Mouse (Mus musculus): ENCODE measurements around the gene Eps8l1. TPM values are rescaled to one million over a fixed set of nuclear protein-coding genes. Genes with fewer than 3 reads are reported as not detected.
"Not testable (repeated sequence)": the region's sequence is repeated elsewhere in the genome, so short reads cannot be mapped to it uniquely, and the experiment has no call there.

Gene Eps8l1
- polyA plus RNA-seq, 1 experiment, result 0.10 TPM

DNA sequence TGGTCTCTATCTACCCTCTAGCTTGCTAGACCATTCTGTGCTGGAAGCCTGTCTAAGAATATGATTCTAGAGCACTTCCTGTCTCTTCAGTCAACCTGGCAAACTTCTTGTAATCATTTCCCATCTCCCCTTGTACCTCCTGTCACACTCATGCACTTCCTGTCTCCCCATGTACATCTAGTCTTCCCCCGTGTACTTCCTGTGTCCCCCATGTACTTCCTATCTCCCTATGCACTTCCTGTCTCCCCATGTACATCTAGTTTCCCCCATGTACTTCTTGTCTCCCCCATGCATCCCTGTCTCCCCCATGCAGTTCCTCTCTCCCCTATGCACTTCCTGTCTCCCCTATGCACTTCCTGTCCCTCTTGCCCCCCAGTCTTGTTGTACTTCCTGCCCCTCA lies 58.0 kb downstream of the Eps8l1 start:
- TF ChIP-seq POLR2A (IDR thresholded peaks at IDR 0.05; ENCODE audit: control insufficient read depth, low read depth, low read length) (no peak), CTCF (IDR thresholded peaks at IDR 0.05; ENCODE audit: control insufficient read depth, insufficient read depth, insufficient replicate concordance, low read depth, low read length) (no peak)

DNA sequence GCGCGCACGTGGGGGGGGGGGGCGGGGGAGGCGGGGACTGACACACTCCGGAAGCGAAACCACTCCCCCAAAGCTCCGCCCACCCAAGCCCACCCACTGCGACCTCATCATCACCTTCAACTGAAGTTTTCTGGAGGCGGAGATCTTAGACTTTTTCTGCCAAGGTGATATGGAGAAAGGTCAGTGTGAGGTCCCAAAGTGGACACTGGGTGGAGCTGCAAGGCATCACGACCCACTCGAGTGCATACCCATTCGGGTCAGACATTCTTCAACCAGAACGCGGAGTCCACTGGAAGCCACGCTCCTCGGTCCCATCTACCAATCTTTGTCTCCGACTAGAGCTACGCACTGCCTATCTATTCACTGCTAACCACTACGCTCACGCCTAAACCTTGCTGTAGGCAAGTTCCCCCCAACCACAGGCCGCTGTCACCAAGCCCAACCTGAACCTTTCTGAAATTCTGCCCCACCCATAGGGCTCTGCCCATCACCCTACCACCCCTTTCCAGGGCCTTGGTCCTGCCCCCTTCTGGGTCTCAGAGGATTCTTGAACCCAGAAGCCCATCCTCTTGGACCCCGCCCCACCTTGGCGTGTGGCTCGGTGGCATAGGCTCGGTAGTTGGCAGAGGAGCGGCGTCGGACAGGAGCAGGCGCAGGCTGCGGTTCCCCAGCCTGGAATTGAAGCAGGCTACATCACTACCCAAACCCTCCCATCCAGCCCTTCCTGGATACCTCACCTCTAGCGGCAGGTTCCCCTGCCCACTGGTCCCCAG lies 60.9 kb downstream of the Eps8l1 start:
- peak overlapping the region; percentile 26; the same call in 1 of the 2 replicates for H3K27ac ChIP-seq (ENCODE audit: control insufficient read depth, insufficient read depth, low read depth, low read length)
- TF ChIP-seq POLR2A (IDR thresholded peaks at IDR 0.05; ENCODE audit: control insufficient read depth, low read depth, low read length), result no peak
- TF ChIP-seq CTCF (IDR thresholded peaks at IDR 0.05; ENCODE audit: control insufficient read depth, insufficient read depth, insufficient replicate concordance, low read depth, low read length), result no peak
- H3K4me1 ChIP-seq (ENCODE audit: control insufficient read depth, insufficient read depth, low read length), result peaks cover 29% of the 10 kb centered on the region
- peak overlapping the region; percentile 51 for H3K4me3 ChIP-seq (ENCODE audit: control insufficient read depth, low read depth, low read length)
- H3K27me3 ChIP-seq (ENCODE audit: control insufficient read depth, insufficient read depth, low read length), result no peaks in the 10 kb centered on the region
- no peaks in the 10 kb centered on the region for H3K36me3 ChIP-seq (ENCODE audit: control insufficient read depth, insufficient read depth, low read length)

More for the DNA sequence above, 58.0 kb downstream of the Eps8l1 start:
- no peaks in the 10 kb centered on the region for H3K27me3 ChIP-seq (ENCODE audit: control insufficient read depth, insufficient read depth, low read length)
- peaks cover 32% of the 10 kb centered on the region for H3K4me1 ChIP-seq (ENCODE audit: control insufficient read depth, insufficient read depth, low read length)
- H3K27ac ChIP-seq (ENCODE audit: control insufficient read depth, insufficient read depth, low read depth, low read length), result no peak overlapping the region
- H3K4me3 ChIP-seq (ENCODE audit: control insufficient read depth, low read depth, low read length), result no peak overlapping the region
- no peaks in the 10 kb centered on the region for H3K36me3 ChIP-seq (ENCODE audit: control insufficient read depth, insufficient read depth, low read length)

DNA sequence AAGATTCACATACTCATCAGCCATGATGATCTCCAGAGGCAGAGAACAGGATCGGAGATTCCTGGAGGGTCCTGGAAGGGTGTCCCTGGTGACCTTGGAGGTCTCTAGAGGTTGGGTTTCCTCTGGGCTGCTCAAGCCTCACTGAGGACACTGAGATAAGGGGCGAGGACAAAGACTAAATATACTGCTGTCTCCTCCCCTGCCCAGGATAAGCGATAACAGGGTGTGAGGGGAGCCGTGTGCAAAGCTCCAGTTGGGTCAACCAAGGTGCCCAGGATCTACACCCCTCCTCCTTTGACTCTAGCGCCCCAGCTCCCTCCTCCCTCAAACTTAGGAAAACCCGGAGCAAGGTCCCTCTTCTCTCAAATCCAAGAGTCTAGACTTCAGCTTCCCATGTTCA lies 61.8 kb downstream of the Eps8l1 start:
- Histone ChIP-seq H3K4me1 (ENCODE audit: control insufficient read depth, insufficient read depth, low read length) (peaks cover 30% of the 10 kb centered on the region), H3K36me3 (ENCODE audit: control insufficient read depth, insufficient read depth, low read length) (no peaks in the 10 kb centered on the region), H3K4me3 (ENCODE audit: control insufficient read depth, low read depth, low read length) (peak overlapping the region; percentile 51), H3K27ac (ENCODE audit: control insufficient read depth, insufficient read depth, low read depth, low read length) (no peak overlapping the region), H3K27me3 (ENCODE audit: control insufficient read depth, insufficient read depth, low read length) (no peaks in the 10 kb centered on the region)
- TF ChIP-seq CTCF (IDR thresholded peaks at IDR 0.05; ENCODE audit: control insufficient read depth, insufficient read depth, insufficient replicate concordance, low read depth, low read length) (no peak), POLR2A (IDR thresholded peaks at IDR 0.05; ENCODE audit: control insufficient read depth, low read depth, low read length) (no peak)

DNA sequence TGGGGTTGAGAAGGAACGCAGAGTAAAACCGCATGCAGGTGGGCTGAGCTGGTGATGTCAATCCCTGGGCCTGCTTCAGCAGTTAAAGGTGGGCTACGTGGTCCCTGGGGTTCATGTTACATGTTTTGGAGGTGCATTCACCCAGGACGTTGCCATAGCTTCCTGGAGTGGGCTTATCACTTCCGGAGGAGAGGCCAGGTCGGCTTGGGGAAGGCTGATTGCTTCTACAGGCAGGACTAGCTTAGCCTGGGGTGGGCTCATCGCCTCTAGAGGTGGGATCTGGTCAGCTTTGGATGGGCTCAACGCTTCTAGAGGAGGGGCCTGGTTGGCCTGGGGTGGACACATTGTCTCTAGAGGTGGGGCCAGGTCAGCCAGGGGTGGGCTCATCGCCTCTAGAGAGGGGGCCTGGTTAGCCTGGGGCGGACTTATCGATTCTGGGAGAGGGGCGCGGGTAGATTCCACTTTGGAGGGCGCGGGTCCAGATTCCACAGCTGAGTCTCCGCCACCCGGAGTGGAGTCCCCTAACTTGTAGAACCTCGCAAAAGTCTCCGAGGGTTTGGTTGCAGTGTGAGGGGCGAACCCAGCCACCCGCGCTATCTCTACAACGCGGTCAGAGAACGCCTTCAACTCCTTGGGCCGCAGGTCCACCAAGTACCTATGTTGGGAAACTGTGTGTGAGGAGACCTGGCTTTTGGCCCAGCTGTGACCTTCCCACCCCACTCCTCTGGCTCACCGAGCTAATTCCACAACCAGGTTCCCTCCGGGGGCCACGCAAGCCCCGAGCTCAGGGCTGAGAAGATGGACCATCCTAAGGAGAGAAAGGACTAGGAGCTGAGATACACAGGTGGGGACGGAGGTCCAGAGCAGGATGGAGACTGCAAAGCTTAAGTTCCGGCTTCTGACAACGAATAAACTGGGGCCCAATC lies 63.0 kb downstream of the Eps8l1 start:
- H3K4me3 ChIP-seq (ENCODE audit: control insufficient read depth, low read depth, low read length), result peak overlapping the region; percentile 51
- no peaks in the 10 kb centered on the region for H3K36me3 ChIP-seq (ENCODE audit: control insufficient read depth, insufficient read depth, low read length)
- TF ChIP-seq CTCF (IDR thresholded peaks at IDR 0.05; ENCODE audit: control insufficient read depth, insufficient read depth, insufficient replicate concordance, low read depth, low read length) (no peak), POLR2A (IDR thresholded peaks at IDR 0.05; ENCODE audit: control insufficient read depth, low read depth, low read length) (no peak)
- H3K4me1 ChIP-seq (ENCODE audit: control insufficient read depth, insufficient read depth, low read length), result peaks cover 30% of the 10 kb centered on the region
- H3K27ac ChIP-seq (ENCODE audit: control insufficient read depth, insufficient read depth, low read depth, low read length), result no peak overlapping the region
- H3K27me3 ChIP-seq (ENCODE audit: control insufficient read depth, insufficient read depth, low read length), result no peaks in the 10 kb centered on the region

GRCm38 (mm10) chr7:4524212-4524922 lies 63.9 kb downstream of the Eps8l1 start, which contains the start of gene Tnni3:
Gene Tnni3, minus strand, starts transcription at chr7:4524229.
- H3K27ac ChIP-seq (ENCODE audit: control insufficient read depth, insufficient read depth, low read depth, low read length); H3K36me3 ChIP-seq (ENCODE audit: control insufficient read depth, insufficient read depth, low read length); H3K27me3 ChIP-seq (ENCODE audit: control insufficient read depth, insufficient read depth, low read length): not testable (repeated sequence)
- peak; percentile 47; the same call in 1 of the 2 replicates for TF ChIP-seq CTCF (IDR thresholded peaks at IDR 0.05; ENCODE audit: control insufficient read depth, insufficient read depth, insufficient replicate concordance, low read depth, low read length)
- peaks cover 30% of the 10 kb centered on the region for H3K4me1 ChIP-seq (ENCODE audit: control insufficient read depth, insufficient read depth, low read length)
- peak within 1 kb of the TSS; percentile 51 for H3K4me3 ChIP-seq (ENCODE audit: control insufficient read depth, low read depth, low read length)

- Histone ChIP-seq H3K4me3 (ENCODE audit: control insufficient read depth, low read depth, low read length) (peak overlapping the region; percentile 87), H3K4me1 (ENCODE audit: control insufficient read depth, insufficient read depth, low read length) (peaks cover 20% of the 10 kb centered on the region), H3K36me3 (ENCODE audit: control insufficient read depth, insufficient read depth, low read length) (no peaks in the 10 kb centered on the region), H3K27ac (ENCODE audit: control insufficient read depth, insufficient read depth, low read depth, low read length) (peak overlapping the region; percentile 59), H3K27me3 (ENCODE audit: control insufficient read depth, insufficient read depth, low read length) (no peaks in the 10 kb centered on the region)
- TF ChIP-seq CTCF (IDR thresholded peaks at IDR 0.05; ENCODE audit: control insufficient read depth, insufficient read depth, insufficient replicate concordance, low read depth, low read length), result peak; percentile 43; the same call in 1 of the 2 replicates
- peak; percentile 59; the same call in 1 of the 2 replicates for TF ChIP-seq POLR2A (IDR thresholded peaks at IDR 0.05; ENCODE audit: control insufficient read depth, low read depth, low read length)
These were observed 66.1 kb downstream of the Eps8l1 start for GRCm38 (mm10) chr7:4526341-4527301.
